Mouse (Mus musculus): Measurements from ENCODE around the gene Gnpat.

DNA sequence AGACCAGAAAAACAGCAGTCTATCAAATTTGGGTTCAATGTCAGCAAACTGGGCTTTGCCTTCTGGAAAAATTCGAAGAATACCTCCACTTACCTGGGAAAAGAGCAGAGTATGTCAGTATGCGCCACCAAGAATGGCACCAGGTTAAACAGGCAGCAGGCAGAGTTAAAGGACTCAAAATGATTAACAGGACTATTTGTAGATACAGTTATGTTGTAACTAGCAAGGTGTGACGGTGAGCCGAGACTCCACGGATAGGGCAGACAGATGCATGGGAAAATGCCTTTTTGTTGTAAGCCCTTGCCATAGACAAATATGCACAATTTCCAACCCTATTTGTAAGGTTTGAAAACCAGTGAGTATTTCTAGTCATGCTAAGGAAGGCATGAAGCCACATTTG is 51.2 kb downstream of the Gnpat start:
- TF ChIP-seq POLR2A (IDR thresholded peaks at IDR 0.05; ENCODE audit: borderline replicate concordance, extremely low read depth, insufficient read depth, insufficient read length, poor library complexity, severe bottlenecking): no peak
- TF ChIP-seq CTCF (IDR thresholded peaks at IDR 0.05; ENCODE audit: borderline replicate concordance, extremely low read depth, insufficient read depth, insufficient read length): no peak
